Mouse (Mus musculus) T-helper 2 cell (primary cell): ENCODE measurements at regions not wholly inside any gene's neighbourhood (a gene's known extent, or its start where the extent isn't known, plus 50 kb on each side); places are given as distances from the start of the nearest gene placed in this dataset.

Experiments
- in situ Hi-C: fragments of 300-600 bp; cut with MboI, MseI; formaldehyde crosslinking; loops from one replicate; pipeline ENCODE4 v1.15.1; 2025; ENCODE audit warnings: high pct_unique_total_duplicates

GRCm38 (mm10) chr6:143622161-143622560, 455.1 kb downstream of the Etnk1 start:
- in situ Hi-C loops: no loop called here

DNA sequence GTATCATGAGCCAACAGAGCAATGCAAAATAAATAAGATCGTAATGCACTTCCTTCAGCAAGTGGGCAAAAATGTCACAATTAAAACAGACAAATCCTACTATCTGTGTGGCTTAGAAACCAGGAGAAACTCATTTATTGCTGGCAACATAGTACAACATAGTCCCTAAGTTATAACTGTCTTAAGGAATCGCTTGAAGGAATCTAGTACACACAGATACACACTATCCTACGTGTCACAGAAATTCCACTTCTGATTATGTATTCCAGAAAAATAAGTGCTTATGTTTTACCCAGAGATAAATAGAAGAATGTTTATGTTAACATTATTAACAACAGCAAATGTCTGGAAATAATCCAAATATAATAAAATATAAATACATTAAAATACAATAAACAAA, 457.9 kb downstream of the Etnk1 start:
- in situ Hi-C loops: no loop called here

DNA sequence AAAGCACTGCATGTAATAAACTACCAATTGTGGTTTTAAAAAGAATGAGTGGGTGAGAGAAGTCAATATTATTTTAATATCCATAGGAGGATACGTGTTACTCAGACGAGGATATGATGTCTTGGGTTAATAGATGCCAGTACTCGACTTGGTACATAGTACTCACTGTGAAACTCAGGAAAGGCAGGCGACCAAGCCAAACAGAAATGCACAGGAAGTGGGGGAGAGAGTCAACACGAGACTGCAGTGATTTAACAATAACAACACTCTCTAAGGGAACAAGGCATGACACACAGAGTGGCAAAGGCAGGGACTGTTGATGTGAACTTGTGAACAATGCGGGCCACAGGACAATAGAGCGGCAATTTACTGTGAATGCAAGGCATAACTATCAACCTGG, 464.6 kb downstream of the Etnk1 start:
- in situ Hi-C loops: no loop called here

- in situ Hi-C loops: no loop called here
Observed at GRCm38 (mm10) chr6:143633710-143634109, 466.7 kb downstream of the Etnk1 start.

DNA sequence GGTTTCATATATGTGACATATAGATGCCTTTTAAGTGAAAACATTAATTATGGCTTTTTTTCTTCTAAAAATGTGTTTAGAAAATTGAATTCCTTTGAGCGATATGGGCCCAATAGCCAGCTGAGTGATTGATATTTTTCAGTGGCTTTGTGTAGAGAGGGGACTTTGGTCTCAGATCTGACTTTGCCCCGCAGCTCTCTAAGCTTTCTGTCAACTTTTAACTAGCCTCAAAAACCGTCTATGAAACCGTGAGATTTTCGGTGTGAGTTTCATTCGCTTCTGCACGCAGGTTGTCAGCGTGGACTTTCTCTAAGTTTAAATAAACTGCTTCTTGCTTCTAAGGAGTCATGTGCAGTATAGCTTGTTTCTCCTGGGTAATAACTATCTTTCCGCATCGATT, 467.3 kb downstream of the Etnk1 start:
- in situ Hi-C loops: no loop called here

- in situ Hi-C loops: no loop called here
Observed at GRCm38 (mm10) chr6:143635043-143635442, 468.0 kb downstream of the Etnk1 start.

GRCm38 (mm10) chr6:143640652-143641051, 473.6 kb downstream of the Etnk1 start:
- in situ Hi-C loops: no loop called here

GRCm38 (mm10) chr6:143642052-143642451, 475.0 kb downstream of the Etnk1 start:
- in situ Hi-C loops: no loop called here

- in situ Hi-C loops: no loop called here
Observed at GRCm38 (mm10) chr6:143645989-143646388, 479.0 kb downstream of the Etnk1 start.

GRCm38 (mm10) chr6:143648501-143648900, 481.5 kb downstream of the Etnk1 start:
- in situ Hi-C loops: no loop called here

DNA sequence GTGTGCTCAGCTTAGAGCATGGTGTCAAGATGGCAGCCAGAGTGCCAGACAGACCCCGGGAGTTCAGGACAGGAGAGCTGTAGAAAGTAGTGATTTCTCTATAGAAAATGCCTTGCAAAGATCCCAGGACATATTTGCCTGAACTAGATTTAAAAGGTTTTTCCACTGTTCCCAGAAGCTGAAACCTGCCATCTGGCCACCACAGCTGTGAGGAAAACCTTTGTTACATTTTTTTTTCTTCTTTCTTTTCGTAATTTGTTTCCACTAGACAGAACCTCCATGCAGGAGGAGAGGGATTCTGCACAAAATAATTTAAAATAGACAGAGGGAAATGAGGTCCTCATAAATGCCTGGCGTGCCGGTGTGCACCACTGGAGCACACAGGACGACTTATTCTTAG, 489.6 kb downstream of the Etnk1 start:
- in situ Hi-C loops: no loop called here

DNA sequence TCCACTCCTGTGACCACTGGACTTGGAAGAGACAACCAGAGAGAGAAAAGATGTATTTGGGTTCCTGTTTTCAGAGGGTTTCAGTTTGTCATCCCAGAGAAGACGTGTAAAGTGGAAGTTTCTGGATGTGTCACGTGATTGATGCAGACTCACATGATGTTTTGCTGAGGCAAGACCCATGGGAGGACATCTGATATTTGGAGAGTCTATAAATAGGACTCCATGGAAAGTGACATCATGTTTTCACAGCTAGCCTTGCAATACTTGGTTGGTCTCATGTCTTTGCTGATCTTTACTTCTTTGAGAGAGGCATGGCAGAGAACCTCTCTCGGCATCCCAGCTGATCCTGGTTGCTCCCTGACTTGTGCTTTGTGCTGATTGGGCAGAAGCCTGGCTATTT, 493.8 kb downstream of the Etnk1 start:
- in situ Hi-C loops: no loop called here

DNA sequence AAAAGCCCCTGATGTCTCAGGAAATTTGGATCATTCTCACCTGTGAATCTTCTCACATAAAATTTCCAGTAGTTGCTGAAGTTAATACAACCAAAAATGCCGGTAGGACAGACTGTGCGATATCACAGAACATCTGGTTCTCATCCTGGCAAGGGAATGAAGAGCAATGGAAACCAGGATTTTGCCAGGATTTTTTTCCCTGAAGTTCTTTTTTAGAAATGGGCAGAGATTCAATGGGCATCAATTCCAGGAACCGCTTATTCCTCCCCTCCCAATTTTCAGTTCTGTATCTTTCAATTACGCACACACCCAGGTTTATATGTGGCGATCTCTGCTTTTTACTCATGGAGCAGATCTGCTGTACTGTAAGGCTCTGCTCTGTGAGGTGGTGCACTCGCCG, 496.3 kb downstream of the Etnk1 start:
- in situ Hi-C loops: no loop called here

DNA sequence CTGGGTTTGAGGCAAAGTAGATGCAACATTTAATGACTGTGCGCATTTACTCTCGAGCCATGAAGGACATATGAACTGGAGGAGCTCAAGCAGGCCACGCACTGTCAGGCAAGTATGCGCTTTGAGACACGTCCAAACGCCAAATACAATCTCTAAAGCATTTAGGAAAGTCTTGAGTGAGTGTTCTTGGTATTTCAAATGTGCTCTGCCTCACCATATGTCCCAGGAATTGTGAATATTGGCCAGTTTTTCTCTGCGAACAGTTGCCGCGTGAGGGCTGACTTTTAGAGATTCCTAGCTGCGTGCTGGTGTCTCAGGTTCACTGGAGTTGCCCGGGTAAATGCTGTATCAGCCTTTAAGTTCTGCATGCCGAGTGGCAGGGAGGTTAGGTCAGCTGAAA, 498.4 kb downstream of the Etnk1 start:
- in situ Hi-C loops: no loop called here

GRCm38 (mm10) chr6:143668551-143668950, 501.5 kb downstream of the Etnk1 start:
- in situ Hi-C loops: no loop called here

DNA sequence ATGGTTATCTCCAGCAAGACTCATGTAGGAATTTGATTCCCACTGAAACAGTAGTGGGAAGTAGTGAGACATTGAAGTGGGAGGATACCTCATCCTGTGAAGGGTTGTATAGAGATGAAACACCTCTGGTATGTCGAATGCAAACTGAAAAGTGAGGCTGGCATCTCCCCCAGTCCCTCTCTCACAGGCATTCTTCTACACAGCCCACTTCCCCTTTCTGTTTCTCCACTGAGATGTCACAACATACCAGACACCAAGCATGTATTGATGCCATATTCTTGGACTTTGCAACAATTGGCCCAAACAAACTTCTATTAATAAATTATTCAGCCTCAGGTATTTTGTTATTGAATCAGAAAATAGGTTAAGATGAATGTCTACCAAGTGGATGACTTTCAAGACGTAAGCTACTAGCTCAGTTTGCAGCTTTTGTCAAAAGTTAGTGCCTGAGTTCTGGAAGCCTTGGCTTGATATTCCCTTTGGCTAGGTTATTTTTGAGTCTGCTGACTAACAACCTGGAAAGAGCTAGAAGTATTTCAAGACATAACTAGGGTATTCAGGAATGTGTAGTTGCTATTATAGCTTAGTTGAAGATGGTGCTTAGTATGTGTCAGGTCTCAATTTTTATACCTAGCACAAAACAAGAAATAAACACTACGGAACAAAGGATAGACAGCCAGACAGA, 502.6 kb downstream of the Etnk1 start:
- in situ Hi-C loops: loop anchor here (10.0 kb wide), 1 partner anchor 665 kb away; no protein-coding TSS in a partner anchor

GRCm38 (mm10) chr6:143690131-143690530, 523.1 kb downstream of the Etnk1 start:
- in situ Hi-C loops: no loop called here

GRCm38 (mm10) chr6:143690866-143691265, 523.8 kb downstream of the Etnk1 start:
- in situ Hi-C loops: no loop called here

- in situ Hi-C loops: no loop called here
Observed at GRCm38 (mm10) chr6:143697997-143698396, 531.0 kb downstream of the Etnk1 start.

- in situ Hi-C loops: no loop called here
Observed at GRCm38 (mm10) chr6:143703984-143704383, 537.0 kb downstream of the Etnk1 start.

DNA sequence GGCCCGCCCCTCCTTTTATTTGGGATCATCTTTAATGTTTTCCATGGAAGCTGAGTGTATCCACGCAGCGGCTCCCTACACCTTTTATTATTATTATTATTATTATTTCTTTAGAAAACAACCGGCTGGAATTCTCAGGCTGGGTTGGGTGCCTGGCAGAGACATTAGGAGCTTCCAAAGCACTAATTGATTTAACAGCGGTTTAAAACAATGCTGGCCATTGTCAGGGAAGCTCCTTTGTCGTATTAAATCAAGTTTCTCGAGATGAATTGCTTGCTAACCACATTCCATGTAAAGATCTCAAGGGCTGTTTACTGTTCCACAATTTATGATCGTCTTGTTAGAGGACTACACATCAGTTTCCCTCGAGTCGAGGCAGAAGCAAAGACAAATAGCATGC, 539.4 kb downstream of the Etnk1 start:
- in situ Hi-C loops: no loop called here

- in situ Hi-C loops: no loop called here
Observed at GRCm38 (mm10) chr6:143714461-143714860, 547.4 kb downstream of the Etnk1 start.

DNA sequence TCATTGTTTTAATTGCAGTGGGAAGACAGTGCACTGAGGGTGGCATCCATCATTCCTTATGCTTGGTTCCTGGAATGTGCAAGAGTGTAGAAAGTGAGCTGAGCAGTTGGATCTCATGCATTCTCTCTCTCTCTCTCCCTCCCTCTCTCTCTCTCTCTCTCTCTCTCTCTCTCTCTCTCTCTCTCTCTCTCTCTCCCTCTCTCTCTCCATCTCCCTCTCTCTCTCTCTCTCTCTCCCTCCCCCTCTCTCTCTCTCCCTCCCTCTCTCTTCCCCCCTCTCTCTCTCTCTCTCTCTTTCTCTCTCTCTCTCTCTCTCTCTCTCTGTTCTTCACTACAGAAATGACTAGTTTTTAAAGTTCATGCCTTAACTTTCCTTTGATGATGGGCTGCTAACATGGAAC, 583.1 kb downstream of the Etnk1 start:
- in situ Hi-C loops: no loop called here
